Mouse (Mus musculus): ENCODE measurements around the gene Arl4c. TPM values are rescaled to one million over a fixed set of nuclear protein-coding genes. Genes with fewer than 3 reads are reported as not detected.

The Arl4c gene
- polyA plus RNA-seq, 1 experiment from 2014 or later, result 43.5 TPM

DNA sequence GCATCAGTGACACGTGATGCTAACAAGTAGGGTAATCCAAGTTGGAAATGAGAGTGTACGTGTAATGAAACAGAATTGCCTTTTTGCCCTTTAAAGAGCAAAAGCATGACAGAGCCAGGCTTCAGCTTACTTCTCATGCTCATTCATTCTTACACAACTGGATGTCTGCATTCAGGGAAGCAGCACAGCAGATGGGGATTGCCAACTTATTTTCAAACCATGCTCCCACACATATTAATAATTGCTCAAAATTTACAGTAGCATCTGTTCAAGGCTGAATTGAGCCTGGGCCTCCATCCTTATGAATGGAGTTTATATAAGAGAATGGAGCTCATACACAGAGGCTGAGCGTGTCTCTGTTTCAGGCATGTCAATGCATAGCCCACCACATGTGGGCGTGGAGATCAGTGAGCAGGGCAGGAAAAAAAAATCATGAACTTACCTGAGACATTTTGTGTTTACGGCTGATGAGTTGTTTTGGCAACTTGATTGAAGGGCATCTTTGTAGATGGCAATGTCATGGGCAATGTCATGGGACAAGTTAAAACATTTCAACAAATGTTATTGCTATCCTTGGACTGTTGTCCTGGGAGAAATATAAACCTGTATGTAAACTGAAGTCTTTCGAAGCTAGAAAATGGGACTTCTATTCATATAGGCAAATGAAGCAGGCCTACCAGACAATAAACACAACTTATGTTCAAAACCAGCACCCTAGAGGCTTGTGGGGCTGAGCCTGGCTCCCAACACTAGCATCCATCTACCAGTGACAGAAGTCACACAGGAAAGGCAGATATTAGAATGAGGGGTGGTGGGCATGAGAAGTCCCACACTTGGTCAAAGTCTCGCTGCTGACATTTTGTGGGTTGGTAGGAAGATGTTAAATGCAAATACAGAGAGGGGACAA lies 48.2 kb downstream of the Arl4c start:
- peaks cover 5% of the 10 kb centered on the region; the same call in 1 of the 2 replicates for H3K4me1 ChIP-seq
- WGBS, result 89% methylated on average over 7 of the region's 7 CpGs

DNA sequence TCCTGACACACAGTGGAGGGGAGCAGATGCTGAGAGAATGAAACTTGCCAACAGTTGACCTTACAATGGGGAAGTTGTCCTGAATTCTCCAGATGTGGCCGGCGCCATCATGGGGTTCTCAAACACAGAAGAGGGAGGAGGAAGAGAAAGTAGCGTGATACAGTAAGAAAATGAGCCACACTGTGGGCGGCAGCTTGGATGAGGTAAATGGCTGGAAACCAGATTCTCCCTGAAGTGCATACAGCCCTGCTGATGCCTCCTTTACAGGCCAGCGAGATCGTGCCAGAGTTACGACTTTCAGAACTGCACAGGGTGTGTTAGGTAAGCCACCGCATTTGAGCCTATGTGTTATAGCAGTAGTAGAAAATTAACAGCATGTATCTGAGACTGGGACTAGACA lies 49.3 kb downstream of the Arl4c start:
- no peak overlapping the region for H3K27ac ChIP-seq (replicated peaks)
- H3K4me1 ChIP-seq, result no peaks in the 10 kb centered on the region
- WGBS, result 94% methylated on average over 8 of the region's 8 CpGs
- no peaks in the 10 kb centered on the region for H3K9me3 ChIP-seq
- no peaks in the 10 kb centered on the region for H3K27me3 ChIP-seq
- no peaks in the 10 kb centered on the region for H3K36me3 ChIP-seq
- H3K4me2 ChIP-seq (replicated peaks), result no peak overlapping the region
- ATAC-seq (ENCODE audit: low FRiP score, low read depth), result no peak
- H3K4me3 ChIP-seq, result no peak overlapping the region
- no peak overlapping the region for H3K9ac ChIP-seq (replicated peaks)

More for the DNA sequence above, 48.2 kb downstream of the Arl4c start:
- no peak for ATAC-seq (ENCODE audit: low FRiP score, low read depth)
- H3K9ac ChIP-seq (replicated peaks), result no peak overlapping the region
- no peaks in the 10 kb centered on the region for H3K36me3 ChIP-seq
- no peak overlapping the region for H3K4me2 ChIP-seq (replicated peaks)
- no peak overlapping the region for H3K27ac ChIP-seq (replicated peaks)
- no peak overlapping the region for H3K4me3 ChIP-seq
- no peaks in the 10 kb centered on the region for H3K9me3 ChIP-seq
- H3K27me3 ChIP-seq, result no peaks in the 10 kb centered on the region

DNA sequence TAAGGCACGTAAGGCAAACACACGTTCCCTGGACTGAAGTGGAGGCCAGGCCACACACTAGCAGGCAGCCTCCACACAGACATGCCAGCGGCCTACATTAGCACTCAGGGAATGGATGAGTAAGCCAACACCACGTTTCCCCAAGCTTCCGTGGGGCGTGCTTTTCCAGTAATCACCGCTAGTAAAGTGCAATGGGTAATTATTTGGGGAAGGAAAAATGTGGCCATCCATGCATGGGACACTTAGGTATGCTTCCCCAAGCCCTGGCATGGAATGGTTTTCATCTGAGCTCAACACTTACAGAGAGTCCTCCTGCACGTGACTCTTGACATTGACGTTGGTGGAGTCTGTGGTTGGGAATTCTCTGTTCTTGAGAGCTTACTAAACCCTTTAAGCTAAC lies 50.4 kb downstream of the Arl4c start:
- H3K4me2 ChIP-seq (replicated peaks), result no peak overlapping the region
- H3K9me3 ChIP-seq, result no peaks in the 10 kb centered on the region
- no peaks in the 10 kb centered on the region for H3K27me3 ChIP-seq
- H3K36me3 ChIP-seq, result no peaks in the 10 kb centered on the region
- no peak overlapping the region for H3K27ac ChIP-seq (replicated peaks)
- WGBS, result 80% methylated on average over 9 of the region's 9 CpGs
- H3K4me1 ChIP-seq, result no peaks in the 10 kb centered on the region
- H3K4me3 ChIP-seq, result no peak overlapping the region
- ATAC-seq (ENCODE audit: low FRiP score, low read depth), result no peak
- H3K9ac ChIP-seq (replicated peaks), result no peak overlapping the region

DNA sequence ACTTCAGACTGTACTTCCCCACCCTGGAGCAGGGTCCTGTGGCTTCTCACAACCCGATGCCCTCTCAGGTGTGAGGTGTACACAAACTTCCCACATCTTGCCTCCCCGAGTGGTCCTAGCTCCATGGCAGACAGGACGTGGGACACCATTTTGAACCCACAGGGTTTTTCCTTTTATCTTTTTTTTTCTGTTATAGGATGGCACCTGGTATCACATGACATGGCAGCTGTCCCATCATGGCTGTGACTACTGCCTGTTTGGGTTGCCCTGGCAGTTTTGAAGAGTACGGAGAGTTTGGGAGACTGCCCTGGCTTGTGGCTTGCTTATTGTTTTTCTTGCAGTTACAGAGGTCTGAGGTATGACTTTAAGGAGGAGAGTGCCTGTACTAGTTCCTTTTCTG lies 53.3 kb downstream of the Arl4c start:
- ATAC-seq (ENCODE audit: low FRiP score, low read depth), result no peak
- no peak overlapping the region for H3K9ac ChIP-seq (replicated peaks)
- no peaks in the 10 kb centered on the region for H3K36me3 ChIP-seq
- no peaks in the 10 kb centered on the region for H3K9me3 ChIP-seq
- WGBS, result 95% methylated on average over 4 of the region's 4 CpGs
- no peaks in the 10 kb centered on the region for H3K27me3 ChIP-seq
- H3K4me2 ChIP-seq (replicated peaks), result no peak overlapping the region
- no peak overlapping the region for H3K4me3 ChIP-seq
- H3K27ac ChIP-seq (replicated peaks), result no peak overlapping the region
- H3K4me1 ChIP-seq, result no peaks in the 10 kb centered on the region

DNA sequence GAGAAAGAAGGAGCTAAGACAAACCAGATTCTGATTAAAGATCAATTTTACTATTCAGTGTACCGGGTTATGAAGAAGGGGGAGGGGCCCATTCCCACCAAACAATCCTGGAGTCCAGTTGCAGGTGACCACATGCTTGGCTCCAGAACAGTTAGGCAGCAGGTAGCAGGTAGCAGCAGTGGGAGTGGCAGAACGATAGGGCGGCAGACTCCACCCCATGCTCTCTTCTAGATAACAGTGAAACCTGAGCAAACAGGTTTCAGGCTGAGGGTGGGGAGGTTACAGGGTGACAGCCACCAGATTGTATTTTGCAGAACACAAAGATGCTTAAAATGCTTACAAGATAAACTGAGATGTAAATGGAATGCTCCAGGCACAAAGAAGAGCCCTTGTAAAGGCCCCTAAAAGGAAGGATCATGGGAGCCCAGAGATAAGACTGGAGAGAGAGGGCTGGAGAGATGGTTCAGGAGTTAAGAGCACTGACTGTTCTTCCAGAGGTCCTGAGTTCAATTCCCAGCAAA lies 56.4 kb downstream of the Arl4c start:
- Histone ChIP-seq H3K4me1 (no peaks in the 10 kb centered on the region), H3K27me3 (no peaks in the 10 kb centered on the region), H3K9me3 (no peaks in the 10 kb centered on the region), H3K36me3 (no peaks in the 10 kb centered on the region), H3K4me3 (no peak overlapping the region), H3K4me2 (replicated peaks) (no peak overlapping the region), H3K27ac (replicated peaks) (no peak overlapping the region), H3K9ac (replicated peaks) (no peak overlapping the region)
- 74% methylated on average over 3 of the region's 3 CpGs for WGBS
- ATAC-seq (ENCODE audit: low FRiP score, low read depth), result no peak

DNA sequence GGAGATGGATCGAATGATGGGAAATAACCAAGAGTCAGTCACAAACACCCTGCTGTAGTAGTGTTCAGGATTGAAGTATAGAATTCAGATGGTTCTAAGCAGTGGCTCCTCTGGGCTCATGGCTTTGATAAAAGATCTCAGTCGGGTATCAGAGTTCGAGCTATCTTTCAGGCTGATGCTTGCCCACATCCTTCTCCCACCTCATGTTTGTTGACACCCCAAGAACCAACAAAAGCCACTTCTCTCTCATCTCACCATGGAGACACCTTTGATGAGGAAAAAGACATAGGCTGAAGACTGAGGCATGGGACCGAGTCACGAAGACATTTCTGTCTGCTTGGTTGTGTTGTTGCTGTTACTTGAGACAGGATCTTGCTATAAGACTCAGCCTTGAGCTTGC lies 57.6 kb downstream of the Arl4c start:
- 91% methylated on average over 5 of the region's 5 CpGs for WGBS
- Histone ChIP-seq H3K4me1 (peaks cover 9% of the 10 kb centered on the region), H3K4me2 (replicated peaks) (no peak overlapping the region), H3K9ac (replicated peaks) (no peak overlapping the region), H3K9me3 (no peaks in the 10 kb centered on the region), H3K4me3 (no peak overlapping the region), H3K36me3 (no peaks in the 10 kb centered on the region), H3K27me3 (no peaks in the 10 kb centered on the region), H3K27ac (replicated peaks) (no peak overlapping the region)
- no peak for ATAC-seq (ENCODE audit: low FRiP score, low read depth)

DNA sequence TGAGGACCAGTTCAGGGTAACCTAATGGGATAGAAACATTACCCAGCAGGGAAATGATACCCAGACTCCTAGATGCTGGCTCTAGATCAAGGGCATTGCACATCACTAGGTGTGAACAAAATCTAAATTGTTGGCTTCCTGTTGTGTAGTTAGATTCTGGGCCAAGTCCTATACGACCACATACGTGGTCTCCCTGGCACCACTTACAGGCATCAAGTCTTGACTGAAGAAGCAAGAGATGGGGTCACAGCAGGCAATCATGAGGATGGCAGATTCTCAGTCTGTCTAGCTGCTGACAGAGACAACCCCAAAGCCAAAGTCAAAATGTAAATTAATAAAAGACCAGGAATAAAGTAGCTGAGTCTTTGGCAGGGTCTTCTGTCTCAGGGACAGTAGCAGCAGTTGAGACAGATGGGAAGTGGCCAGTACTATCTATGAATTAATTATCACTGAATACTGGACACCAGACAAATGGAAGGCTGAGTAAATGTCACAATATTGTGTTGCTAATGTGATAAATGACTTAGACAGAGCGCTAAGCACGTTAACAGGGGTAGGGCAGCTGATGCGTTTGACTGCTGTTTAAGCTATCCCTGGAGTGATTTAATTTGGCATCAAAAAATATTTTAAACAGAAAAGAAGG lies 58.7 kb downstream of the Arl4c start:
- Histone ChIP-seq H3K4me3 (no peak overlapping the region), H3K9me3 (no peaks in the 10 kb centered on the region), H3K27ac (replicated peaks) (no peak overlapping the region), H3K27me3 (no peaks in the 10 kb centered on the region), H3K36me3 (no peaks in the 10 kb centered on the region), H3K9ac (replicated peaks) (no peak overlapping the region), H3K4me2 (replicated peaks) (no peak overlapping the region), H3K4me1 (peaks cover 12% of the 10 kb centered on the region)
- WGBS, result 76% methylated on average over 5 of the region's 5 CpGs
- ATAC-seq (ENCODE audit: low FRiP score, low read depth), result no peak

DNA sequence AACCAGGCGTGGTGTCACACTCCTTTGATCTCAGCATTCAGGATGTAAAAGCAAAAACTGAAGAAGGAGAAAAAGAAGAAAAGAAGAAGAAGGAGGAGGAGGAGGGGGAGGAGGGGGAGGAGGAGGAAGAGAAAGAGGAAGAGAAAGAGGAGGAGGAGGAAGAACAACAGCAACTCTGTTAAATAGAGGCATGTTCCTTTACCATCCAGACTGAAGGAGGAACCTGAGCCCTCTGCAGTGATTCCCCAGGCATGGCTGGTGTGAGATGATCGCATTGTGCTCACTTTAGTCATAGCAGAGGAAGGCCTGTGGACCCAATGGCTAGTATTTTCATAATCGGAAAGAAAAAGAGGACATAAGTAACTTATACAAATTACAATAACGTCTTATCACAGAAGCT lies 59.3 kb downstream of the Arl4c start:
- no peak overlapping the region for H3K9ac ChIP-seq (replicated peaks)
- H3K36me3 ChIP-seq, result no peaks in the 10 kb centered on the region
- H3K9me3 ChIP-seq, result no peaks in the 10 kb centered on the region
- peaks cover 12% of the 10 kb centered on the region for H3K4me1 ChIP-seq
- no peak for ATAC-seq (ENCODE audit: low FRiP score, low read depth)
- WGBS, result 87% methylated on average over 4 of the region's 4 CpGs
- H3K27me3 ChIP-seq, result no peaks in the 10 kb centered on the region
- no peak overlapping the region for H3K27ac ChIP-seq (replicated peaks)
- no peak overlapping the region for H3K4me2 ChIP-seq (replicated peaks)
- no peak overlapping the region for H3K4me3 ChIP-seq

DNA sequence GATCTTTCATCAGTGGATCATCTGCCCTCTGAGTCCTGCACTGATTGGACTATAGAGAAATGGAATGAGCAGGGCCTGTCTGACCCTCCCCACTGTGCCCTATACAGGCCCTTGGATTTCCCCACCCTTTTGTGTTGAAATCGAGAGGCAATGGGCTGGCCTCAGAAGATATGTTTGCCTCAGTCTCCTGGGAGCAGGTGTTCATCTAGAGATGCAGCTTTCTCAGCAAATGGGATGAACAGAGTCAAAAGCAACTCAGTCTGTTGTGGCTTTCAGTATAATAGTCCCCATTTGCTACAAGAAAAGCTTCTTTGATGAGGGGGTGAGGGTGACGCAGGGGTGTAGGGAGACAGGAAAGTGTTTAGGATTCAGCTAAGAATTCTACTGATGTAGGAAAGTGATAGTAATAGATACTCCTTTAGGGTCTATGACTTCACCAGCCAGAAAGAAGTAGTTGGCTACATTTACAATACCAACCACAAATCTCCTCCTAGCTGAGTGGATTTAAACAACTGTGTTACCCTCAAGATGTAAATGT lies 60.3 kb downstream of the Arl4c start:
- no peak overlapping the region for H3K9ac ChIP-seq (replicated peaks)
- H3K4me3 ChIP-seq, result no peak overlapping the region
- 73% methylated on average over 2 of the region's 2 CpGs for WGBS
- no peaks in the 10 kb centered on the region for H3K27me3 ChIP-seq
- no peaks in the 10 kb centered on the region for H3K9me3 ChIP-seq
- H3K27ac ChIP-seq (replicated peaks), result no peak overlapping the region
- H3K4me1 ChIP-seq, result peaks cover 12% of the 10 kb centered on the region
- no peak overlapping the region for H3K4me2 ChIP-seq (replicated peaks)
- no peak for ATAC-seq (ENCODE audit: low FRiP score, low read depth)
- no peaks in the 10 kb centered on the region for H3K36me3 ChIP-seq

DNA sequence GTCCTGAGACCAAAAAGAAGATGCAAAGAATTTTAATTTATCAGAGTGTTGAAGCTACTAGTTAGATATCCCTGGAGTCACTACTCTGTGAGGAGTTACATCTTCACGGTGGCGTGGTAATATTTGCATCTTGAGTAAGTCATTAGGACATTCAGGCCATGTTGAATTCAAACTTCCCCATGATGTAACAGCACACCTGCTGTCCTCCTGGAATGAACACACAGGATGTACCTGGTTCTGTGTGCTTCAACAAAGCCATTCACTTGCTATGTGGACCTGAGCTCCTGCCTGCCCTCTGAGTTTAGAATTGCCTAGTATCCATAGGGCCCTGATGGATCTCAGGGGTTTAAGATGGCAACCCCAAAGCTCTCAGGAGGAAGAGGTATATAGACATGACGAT lies 60.8 kb downstream of the Arl4c start:
- ATAC-seq (ENCODE audit: low FRiP score, low read depth), result no peak
- Histone ChIP-seq H3K4me2 (replicated peaks) (no peak overlapping the region), H3K4me3 (no peak overlapping the region), H3K27me3 (no peaks in the 10 kb centered on the region), H3K4me1 (peaks cover 12% of the 10 kb centered on the region), H3K9ac (replicated peaks) (no peak overlapping the region), H3K27ac (replicated peaks) (no peak overlapping the region), H3K36me3 (no peaks in the 10 kb centered on the region), H3K9me3 (no peaks in the 10 kb centered on the region)
- 88% methylated on average over 3 of the region's 3 CpGs for WGBS

DNA sequence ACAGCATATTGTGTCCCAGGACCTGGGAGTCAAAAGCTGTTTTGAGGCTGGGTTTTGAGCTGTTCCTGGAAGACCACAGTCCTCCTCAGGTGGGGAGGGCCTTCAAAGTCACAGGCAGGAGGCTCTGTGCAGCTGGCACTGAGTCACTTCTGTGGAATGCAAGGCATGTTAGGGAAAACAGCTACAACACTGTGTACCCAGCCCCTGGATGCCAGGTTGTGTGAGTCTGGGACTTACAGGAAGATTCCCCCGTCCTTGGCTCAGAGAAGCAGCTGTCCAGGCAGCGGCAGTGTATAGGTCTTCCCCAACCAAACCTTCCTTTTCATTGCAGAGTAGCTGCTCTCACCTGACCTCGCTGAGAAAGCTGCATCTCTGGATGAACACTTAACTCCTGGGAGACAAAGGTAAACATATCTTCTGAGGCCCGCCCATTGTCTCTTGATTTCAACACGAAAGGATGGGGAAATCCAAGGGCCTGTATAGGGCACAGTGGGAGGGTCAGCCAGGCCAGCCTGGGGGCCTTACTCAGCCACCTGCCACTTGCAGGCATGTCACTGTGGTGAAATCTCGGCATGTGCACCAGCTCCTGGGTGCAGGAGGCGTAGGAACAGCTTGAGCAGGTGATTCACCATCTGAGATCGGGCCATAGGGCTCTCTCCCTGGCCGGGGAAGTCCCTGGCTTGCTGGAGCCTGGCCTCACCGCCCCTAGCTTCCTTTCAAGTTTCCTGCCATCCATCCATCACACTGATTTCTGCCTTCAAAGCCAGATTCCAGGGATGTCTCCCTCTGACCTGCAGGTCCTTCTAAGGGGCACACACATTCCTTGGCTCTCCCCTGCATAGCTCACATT lies 62.4 kb downstream of the Arl4c start:
- H3K4me3 ChIP-seq, result no peak overlapping the region
- no peaks in the 10 kb centered on the region for H3K9me3 ChIP-seq
- H3K4me1 ChIP-seq, result peaks cover 12% of the 10 kb centered on the region
- H3K4me2 ChIP-seq (replicated peaks), result no peak overlapping the region
- H3K36me3 ChIP-seq, result no peaks in the 10 kb centered on the region
- ATAC-seq (ENCODE audit: low FRiP score, low read depth), result no peak
- no peak overlapping the region for H3K27ac ChIP-seq (replicated peaks)
- H3K9ac ChIP-seq (replicated peaks), result no peak overlapping the region
- 23% methylated on average over 10 of the region's 10 CpGs for WGBS
- H3K27me3 ChIP-seq, result no peaks in the 10 kb centered on the region
